Mouse (Mus musculus) cerebellum, adult 2 months (tissue): ENCODE results near the gene 6030408B16Rik.

Experiments
- CTCF ChIP-seq: fragments of 200-500 bp; IDR thresholded peaks from 2 replicates; pipeline ENCODE4 v1.5.1; 2011; ENCODE audit warnings: low read depth, mild to moderate bottlenecking, control low read depth, low read length, moderate library complexity, borderline replicate concordance; ENCODE audit not compliant: insufficient read depth
- POLR2A ChIP-seq: fragments of 200-500 bp; IDR thresholded peaks from 2 replicates; pipeline ENCODE4 v1.6.1; 2011; ENCODE audit warnings: low read length, control low read depth, borderline replicate concordance; ENCODE audit not compliant: insufficient read depth

- TF ChIP-seq CTCF, result no peak
- no peak for TF ChIP-seq POLR2A
Observed at GRCm38 (mm10) chr15:101248029-101248710, 44.8 kb upstream of the 6030408B16Rik start.
